Mouse (Mus musculus) cortical plate, adult 2 months (tissue): ENCODE measurements around the gene Adh1. TPM values are rescaled to one million over a fixed set of nuclear protein-coding genes. Genes with fewer than 3 reads are reported as not detected.

Source experiments
- H3K27ac ChIP-seq: fragments of 200-500 bp; 2 replicates; pipeline ENCODE4 v1.5.1; 2012; ENCODE audit warnings: low read length, control low read depth, inconsistent platforms; ENCODE audit not compliant: insufficient read depth
- H3K4me1 ChIP-seq: fragments of 200-500 bp; 2 replicates; pipeline ENCODE4 v1.6.1; 2011; ENCODE audit warnings: low read length; ENCODE audit not compliant: control insufficient read depth, insufficient read depth
- H3K4me3 ChIP-seq: fragments of 200-500 bp; 2 replicates; pipeline ENCODE4 v1.5.1; 2011; ENCODE audit warnings: mild to moderate bottlenecking, low read length, control low read depth; ENCODE audit not compliant: insufficient read depth
- CTCF ChIP-seq: fragments of 200-500 bp; IDR thresholded peaks from 2 replicates; pipeline ENCODE4 v1.5.1; 2011; ENCODE audit warnings: mild to moderate bottlenecking, control low read depth, low read length; ENCODE audit not compliant: insufficient read depth; ENCODE audit errors: extremely low read depth
- POLR2A ChIP-seq: fragments of 200-500 bp; IDR thresholded peaks from 2 replicates; pipeline ENCODE4 v1.6.1; 2011; ENCODE audit warnings: mild to moderate bottlenecking, low read length, control low read depth; ENCODE audit not compliant: insufficient read depth; ENCODE audit errors: extremely low read depth
- polyA plus RNA-seq: library from polyadenylated mRNA; depleted of rRNA; stranded (reverse); fragments of >200 nt; gene quantifications from 2 replicates; pipeline ENCODE4 v1.2.3, GENCODE M21; 2012

The Adh1 gene
- polyA plus RNA-seq, 1 experiment: 1.2 TPM

- Histone ChIP-seq H3K4me1 (no peaks in the 10 kb centered on the region), H3K4me3 (no peak overlapping the region), H3K27ac (no peak overlapping the region)
- TF ChIP-seq POLR2A: no peak
- TF ChIP-seq CTCF: no peak
Measured at GRCm38 (mm10) chr3:138240411-138240810, 20.4 kb upstream of the Adh1 start.

- no peak overlapping the region for H3K27ac ChIP-seq
- H3K4me1 ChIP-seq: no peaks in the 10 kb centered on the region
- TF ChIP-seq CTCF: no peak
- TF ChIP-seq POLR2A: no peak
- no peak overlapping the region for H3K4me3 ChIP-seq
Measured at GRCm38 (mm10) chr3:138240942-138241341, 19.8 kb upstream of the Adh1 start.

GRCm38 (mm10) chr3:138241371-138241770 is 19.4 kb upstream of the Adh1 start:
- TF ChIP-seq CTCF: no peak
- no peak for TF ChIP-seq POLR2A
- H3K4me1 ChIP-seq: no peaks in the 10 kb centered on the region

GRCm38 (mm10) chr3:138242021-138242726 is 18.6 kb upstream of the Adh1 start:
- H3K4me3 ChIP-seq: no peak overlapping the region
- TF ChIP-seq POLR2A (no peak), CTCF (no peak)
- no peak overlapping the region for H3K27ac ChIP-seq
- no peaks in the 10 kb centered on the region for H3K4me1 ChIP-seq

More at GRCm38 (mm10) chr3:138241371-138241770, 19.4 kb upstream of the Adh1 start:
- H3K27ac ChIP-seq: no peak overlapping the region
- H3K4me3 ChIP-seq: no peak overlapping the region

GRCm38 (mm10) chr3:138242933-138243332 is 17.9 kb upstream of the Adh1 start:
- H3K4me3 ChIP-seq: no peak overlapping the region
- H3K4me1 ChIP-seq: no peaks in the 10 kb centered on the region
- TF ChIP-seq POLR2A (no peak), CTCF (no peak)
- no peak overlapping the region for H3K27ac ChIP-seq

GRCm38 (mm10) chr3:138244338-138244874 is 16.4 kb upstream of the Adh1 start:
- Histone ChIP-seq H3K4me1 (no peaks in the 10 kb centered on the region), H3K27ac (no peak overlapping the region), H3K4me3 (no peak overlapping the region)
- no peak for TF ChIP-seq POLR2A
- TF ChIP-seq CTCF: no peak

GRCm38 (mm10) chr3:138246511-138247020 is 14.2 kb upstream of the Adh1 start:
- no peak overlapping the region for H3K4me3 ChIP-seq
- H3K4me1 ChIP-seq: no peaks in the 10 kb centered on the region
- TF ChIP-seq POLR2A (no peak), CTCF (no peak)
- no peak overlapping the region for H3K27ac ChIP-seq

GRCm38 (mm10) chr3:138247241-138247640 is 13.6 kb upstream of the Adh1 start:
- no peaks in the 10 kb centered on the region for H3K4me1 ChIP-seq
- no peak overlapping the region for H3K27ac ChIP-seq
- H3K4me3 ChIP-seq: no peak overlapping the region
- TF ChIP-seq CTCF (no peak), POLR2A (no peak)

- H3K27ac ChIP-seq: no peak overlapping the region
- H3K4me1 ChIP-seq: no peaks in the 10 kb centered on the region
- TF ChIP-seq CTCF: no peak
- no peak for TF ChIP-seq POLR2A
- H3K4me3 ChIP-seq: no peak overlapping the region
Measured at GRCm38 (mm10) chr3:138248011-138248410, 12.8 kb upstream of the Adh1 start.

- TF ChIP-seq CTCF (no peak), POLR2A (no peak)
- Histone ChIP-seq H3K4me3 (no peak overlapping the region), H3K27ac (no peak overlapping the region), H3K4me1 (no peaks in the 10 kb centered on the region)
Measured at GRCm38 (mm10) chr3:138248746-138249145, 12.0 kb upstream of the Adh1 start.
